Mouse (Mus musculus) hindbrain, embryonic 12.5 days (tissue): ENCODE data around the gene March4. TPM values are rescaled to one million over a fixed set of nuclear protein-coding genes. Genes with fewer than 3 reads are reported as not detected.

Source experiments
- ATAC-seq: fragments of 200-750 bp; cut with Nextera tagmentation; 2 replicates; pipeline ENCODE4 v1.8.0; 2017; ENCODE audit warnings: moderate TSS enrichment; ENCODE audit not compliant: low FRiP score
- H3K27ac ChIP-seq: fragments of 300-500 bp; sonication (generic); 2 replicates; pipeline ENCODE4 v1.5.1; 2016; ENCODE audit warnings: mild to moderate bottlenecking
- H3K27me3 ChIP-seq: fragments of 300-500 bp; sonication (generic); 2 replicates; pipeline ENCODE4 v1.6.1; 2016; ENCODE audit warnings: mild to moderate bottlenecking
- H3K36me3 ChIP-seq: fragments of 300-500 bp; sonication (generic); 2 replicates; pipeline ENCODE4 v1.6.1; 2016; ENCODE audit warnings: mild to moderate bottlenecking
- H3K4me1 ChIP-seq: fragments of 300-500 bp; sonication (generic); 2 replicates; pipeline ENCODE4 v1.6.1; 2016
- H3K4me2 ChIP-seq: fragments of 300-500 bp; sonication (generic); replicated peaks from 2 replicates; pipeline ENCODE4 v1.6.1; 2016; ENCODE audit warnings: mild to moderate bottlenecking
- H3K4me3 ChIP-seq: fragments of 300-500 bp; sonication (generic); 2 replicates; pipeline ENCODE4 v1.5.1; 2016; ENCODE audit warnings: mild to moderate bottlenecking
- H3K9ac ChIP-seq: fragments of 300-500 bp; sonication (generic); 2 replicates; pipeline ENCODE4 v1.6.1; 2016; ENCODE audit warnings: mild to moderate bottlenecking, moderate library complexity
- H3K9me3 ChIP-seq: fragments of 300-500 bp; sonication (generic); replicated peaks from 2 replicates; pipeline ENCODE4 v1.6.1; 2016; ENCODE audit warnings: mild to moderate bottlenecking
- whole genome bisulfite sequencing: fragments of 180-500 bp; shearing (Covaris S2); methylation state at CpG from one replicate; pipeline ENCODE4 v1.1.7; 2016; 5-methylcytosine and 5-hydroxymethylcytosine counted together
- polyA plus RNA-seq: library from polyadenylated mRNA; unstranded; fragments of >200 nt; fragmentation: Nextera tagmentation; extraction: Ambion mirVana; gene quantifications from 2 replicates; pipeline ENCODE4 v1.2.1, GENCODE M21; 2016

Gene March4
- polyA plus RNA-seq: 2.9 and 4.3 TPM in 2 replicates

DNA sequence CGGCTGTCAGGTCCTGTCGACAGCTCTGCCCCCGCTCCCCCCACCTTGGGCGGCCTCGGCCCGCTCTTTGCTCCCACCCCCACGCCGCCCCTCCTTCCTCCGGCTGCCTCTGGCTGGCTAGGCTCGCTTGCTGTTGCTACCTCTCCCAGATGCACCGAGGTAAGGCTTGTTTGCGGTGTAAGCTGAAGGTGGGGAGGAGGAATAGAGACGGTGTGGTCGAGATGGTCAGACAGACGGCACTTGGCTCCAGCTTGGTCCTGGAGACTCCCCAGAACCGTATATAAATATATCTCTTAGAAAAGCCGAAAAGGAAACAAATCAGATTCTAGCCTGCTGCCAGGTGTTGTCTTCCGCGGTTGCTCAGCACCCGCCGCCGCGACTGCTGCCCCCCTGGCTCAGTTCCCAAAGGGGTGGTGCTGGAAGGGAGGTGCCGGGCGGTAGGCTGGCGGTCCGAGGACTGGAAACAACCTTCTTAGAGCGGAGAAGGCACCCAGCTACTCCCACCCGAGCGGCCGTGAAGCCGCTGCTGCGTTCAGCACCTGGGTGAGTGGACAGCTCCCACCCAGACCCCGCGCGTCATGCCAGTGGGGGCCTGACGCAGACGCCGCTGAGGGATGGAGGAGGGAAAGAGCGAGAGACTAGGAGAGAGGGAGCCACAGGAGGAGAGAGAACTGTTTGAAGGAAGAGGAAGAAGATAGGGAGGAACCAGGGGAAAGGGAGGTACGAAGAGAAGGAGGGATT is at the start of gene March4:
Gene March4 (minus strand): TSS at position 320 of the 741 bp plus-strand sequence.
- under 1% methylated on average over 41 of the region's 41 CpGs for WGBS
- Histone ChIP-seq H3K9me3 (no peaks in the 10 kb centered on the region), H3K4me2 (peak within 1 kb of the TSS; percentile 66), H3K27ac (peak within 1 kb of the TSS; percentile 46), H3K4me3 (peak within 1 kb of the TSS; percentile 39), H3K27me3 (peaks cover 29% of the 10 kb centered on the region), H3K4me1 (peaks cover 4% of the 10 kb centered on the region; the same call in 1 of the 2 replicates), H3K9ac (peak within 1 kb of the TSS; percentile 65), H3K36me3 (no peaks in the 10 kb centered on the region)
- ATAC-seq: peak; percentile 84

DNA sequence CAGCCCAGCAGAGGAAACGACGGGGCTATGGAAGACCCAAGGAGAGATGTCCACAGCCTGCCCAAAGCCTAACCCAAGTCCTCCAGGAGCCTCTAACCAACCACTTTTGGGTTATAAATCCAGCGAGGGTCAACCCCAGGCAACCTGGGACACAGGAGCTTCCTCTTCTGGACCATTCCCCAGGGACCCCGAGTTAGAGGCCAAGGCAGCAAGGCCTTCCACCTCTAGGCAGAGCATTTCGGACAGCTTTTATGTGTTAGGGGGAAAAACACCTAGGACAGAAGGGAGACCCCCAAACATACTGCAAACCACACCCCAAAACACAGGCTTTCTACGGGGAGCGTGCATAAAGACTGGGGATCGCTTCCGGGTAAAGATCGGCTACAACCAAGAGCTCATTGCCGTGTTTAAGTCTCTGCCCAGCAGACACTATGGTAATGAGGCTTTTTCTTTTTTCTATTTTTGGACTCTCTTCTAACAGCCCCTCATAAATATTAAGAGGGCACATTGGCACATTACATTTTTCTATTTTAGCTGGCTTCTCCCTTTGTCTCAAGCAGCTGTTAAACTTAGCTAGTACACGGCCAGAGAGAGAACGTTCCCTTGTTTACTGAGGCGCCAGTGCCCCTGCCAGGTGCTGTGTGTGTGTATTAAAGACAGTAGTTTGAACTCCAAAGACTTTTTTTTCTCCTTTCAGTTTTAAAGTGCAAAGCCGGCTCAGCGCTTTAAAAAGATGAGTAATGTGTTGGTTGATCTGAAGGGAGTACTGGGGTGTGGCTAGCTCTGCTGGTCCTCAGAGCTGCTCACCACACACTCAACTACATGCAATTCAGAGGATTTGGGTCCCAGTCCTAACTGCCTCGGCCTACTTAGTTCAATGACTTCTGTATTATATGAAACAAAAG is 49.5 kb upstream of the March4 start:
- Histone ChIP-seq H3K27me3 (no peaks in the 10 kb centered on the region), H3K27ac (no peak overlapping the region), H3K4me2 (no peak overlapping the region), H3K9ac (no peak overlapping the region), H3K4me3 (no peak overlapping the region), H3K9me3 (no peaks in the 10 kb centered on the region), H3K36me3 (peaks cover 49% of the 10 kb centered on the region), H3K4me1 (peaks cover 16% of the 10 kb centered on the region)
- WGBS: 92% methylated on average over 17 of the region's 17 CpGs
- ATAC-seq: no peak

- peaks cover 16% of the 10 kb centered on the region for H3K4me1 ChIP-seq
- H3K4me3 ChIP-seq: peak overlapping the region; percentile 69
- peak overlapping the region; percentile 67 for H3K4me2 ChIP-seq
- no peak for ATAC-seq
- no peak overlapping the region for H3K27ac ChIP-seq
- H3K9me3 ChIP-seq: no peaks in the 10 kb centered on the region
- no peaks in the 10 kb centered on the region for H3K27me3 ChIP-seq
- 83% methylated on average over 4 of the region's 4 CpGs for WGBS
- H3K9ac ChIP-seq: peak overlapping the region; percentile 68
- peaks cover 32% of the 10 kb centered on the region for H3K36me3 ChIP-seq
These were observed 47.2 kb upstream of the March4 start for GRCm38 (mm10) chr1:72583906-72584305.

DNA sequence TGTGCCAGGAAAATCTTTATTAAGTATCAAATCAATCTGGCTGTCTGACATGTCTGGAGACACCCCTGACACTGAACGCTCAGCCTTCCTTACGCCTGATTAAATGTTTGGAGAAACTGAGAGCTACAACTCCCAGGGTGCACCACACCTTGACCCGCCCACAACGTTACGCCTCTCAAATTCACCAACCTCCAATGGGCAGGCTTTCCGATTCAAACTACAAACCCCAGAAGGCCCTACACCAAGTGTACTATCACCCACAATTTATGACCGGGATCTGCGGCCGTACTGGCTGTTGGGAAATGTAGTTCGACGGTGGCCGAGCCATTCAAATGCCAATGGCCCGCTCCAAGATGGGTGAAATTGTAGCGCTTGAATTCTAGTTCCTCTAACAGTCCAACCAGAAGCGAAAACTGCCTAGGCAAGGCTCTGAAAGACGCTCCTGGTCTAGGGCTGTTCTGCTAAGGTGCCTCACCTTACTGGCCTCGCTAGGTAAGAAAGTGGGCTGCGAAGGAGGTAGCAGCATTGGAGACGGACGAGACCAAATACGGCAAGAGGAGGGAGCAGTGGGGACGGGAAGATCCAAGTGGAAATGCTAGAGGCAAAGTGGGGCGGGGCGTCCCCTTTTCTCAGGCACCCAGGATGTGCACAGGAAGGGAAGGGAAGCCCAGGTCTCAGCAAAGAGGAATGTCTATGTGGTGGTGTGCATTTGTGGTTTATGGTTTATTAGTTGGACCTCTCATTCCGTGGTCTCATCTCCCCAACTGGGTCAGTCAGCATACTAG is 46.4 kb upstream of the March4 start, which contains the start of gene Smarcal1:
Gene Smarcal1 (plus strand): TSS at position 305 of the 785 bp plus-strand sequence.
- peak within 1 kb of the TSS; percentile 89 for H3K27ac ChIP-seq
- ATAC-seq: peak; percentile 99
- peaks cover 27% of the 10 kb centered on the region for H3K36me3 ChIP-seq
- peak within 1 kb of the TSS; percentile 67 for H3K4me2 ChIP-seq
- no peaks in the 10 kb centered on the region for H3K27me3 ChIP-seq
- under 1% methylated on average over 25 of the region's 25 CpGs for WGBS
- H3K9ac ChIP-seq: peak within 1 kb of the TSS; percentile 68
- peak within 1 kb of the TSS; percentile 69 for H3K4me3 ChIP-seq
- no peaks in the 10 kb centered on the region for H3K9me3 ChIP-seq
- peaks cover 23% of the 10 kb centered on the region for H3K4me1 ChIP-seq

DNA sequence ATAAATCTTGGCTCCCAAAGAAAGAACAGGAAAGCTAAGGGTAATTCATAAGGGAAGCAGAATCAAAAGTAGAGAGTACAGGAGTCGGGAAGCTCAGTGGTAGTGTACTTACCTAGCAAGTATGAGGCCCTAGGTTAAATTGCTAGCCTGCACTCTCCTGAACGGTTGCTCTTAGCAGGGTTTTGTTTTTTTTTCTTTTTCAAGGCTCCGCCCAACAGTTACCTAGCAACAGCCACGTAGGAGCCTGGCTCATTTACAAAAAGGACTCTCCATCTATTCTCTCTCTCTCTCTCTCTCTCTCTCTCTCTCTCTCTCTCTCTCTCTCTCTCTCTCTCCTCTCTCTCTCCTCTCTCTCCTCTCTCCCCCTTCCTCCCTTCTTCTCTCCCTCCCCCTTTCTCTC is 42.1 kb upstream of the March4 start:
- Histone ChIP-seq H3K4me2 (peak overlapping the region; percentile 5; the same call in 1 of the 2 replicates), H3K4me3 (no peak overlapping the region), H3K9ac (no peak overlapping the region), H3K4me1 (peaks cover 24% of the 10 kb centered on the region), H3K9me3 (no peaks in the 10 kb centered on the region), H3K36me3 (no peaks in the 10 kb centered on the region), H3K27ac (no peak overlapping the region), H3K27me3 (peaks cover 5% of the 10 kb centered on the region; the same call in 1 of the 2 replicates)
- no peak for ATAC-seq
- WGBS: 26% methylated on average over 4 of the region's 4 CpGs

GRCm38 (mm10) chr1:72578351-72578750 is 41.6 kb upstream of the March4 start:
- H3K4me2 ChIP-seq: peak overlapping the region; percentile 40; the same call in 1 of the 2 replicates
- no peak overlapping the region for H3K9ac ChIP-seq
- WGBS: 36% methylated on average over 15 of the region's 15 CpGs
- H3K4me3 ChIP-seq: no peak overlapping the region
- no peak for ATAC-seq
- no peak overlapping the region; the same call in 1 of the 2 replicates for H3K27ac ChIP-seq
- H3K27me3 ChIP-seq: peaks cover 5% of the 10 kb centered on the region; the same call in 1 of the 2 replicates
- H3K4me1 ChIP-seq: peaks cover 21% of the 10 kb centered on the region
- H3K9me3 ChIP-seq: no peaks in the 10 kb centered on the region
- no peaks in the 10 kb centered on the region for H3K36me3 ChIP-seq

- Histone ChIP-seq H3K4me1 (peaks cover 21% of the 10 kb centered on the region), H3K36me3 (no peaks in the 10 kb centered on the region), H3K9me3 (no peaks in the 10 kb centered on the region), H3K4me2 (peak overlapping the region; percentile 40), H3K27ac (peak overlapping the region; percentile 26), H3K9ac (no peak overlapping the region), H3K27me3 (peaks cover 5% of the 10 kb centered on the region; the same call in 1 of the 2 replicates), H3K4me3 (no peak overlapping the region)
- WGBS: 3% methylated on average over 12 of the region's 12 CpGs
- peak; percentile 36; the same call in 1 of the 2 replicates for ATAC-seq
These were observed 40.8 kb upstream of the March4 start for GRCm38 (mm10) chr1:72577481-72577922.

- Histone ChIP-seq H3K9ac (no peak overlapping the region), H3K4me3 (no peak overlapping the region), H3K9me3 (no peaks in the 10 kb centered on the region), H3K36me3 (no peaks in the 10 kb centered on the region), H3K4me2 (no peak overlapping the region), H3K4me1 (peaks cover 21% of the 10 kb centered on the region), H3K27ac (no peak overlapping the region), H3K27me3 (peaks cover 5% of the 10 kb centered on the region; the same call in 1 of the 2 replicates)
- ATAC-seq: no peak
- WGBS: 51% methylated on average over 4 of the region's 4 CpGs
These were observed 38.4 kb upstream of the March4 start for GRCm38 (mm10) chr1:72575121-72575520.

DNA sequence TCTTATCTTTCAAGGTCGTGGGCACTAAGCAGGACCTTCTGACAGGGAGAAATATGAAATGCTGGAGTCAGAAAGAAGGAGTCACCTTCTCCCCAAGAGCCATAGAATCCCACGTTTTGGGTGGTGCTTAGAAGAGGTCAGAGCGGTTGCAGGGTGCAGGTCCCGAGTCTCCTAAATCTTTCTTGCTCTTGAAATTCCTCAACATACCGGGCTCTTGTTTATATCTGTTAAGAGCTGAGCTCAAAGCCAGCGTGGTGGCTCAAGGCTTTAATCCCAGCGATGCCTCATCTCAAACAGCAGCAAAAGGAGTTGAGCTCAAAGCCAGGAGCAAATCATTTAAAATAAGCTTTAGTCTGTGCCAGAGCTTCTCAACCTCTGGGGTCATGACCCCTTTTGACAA is 37.9 kb upstream of the March4 start:
- H3K4me1 ChIP-seq: peaks cover 21% of the 10 kb centered on the region
- H3K36me3 ChIP-seq: no peaks in the 10 kb centered on the region
- H3K27ac ChIP-seq: no peak overlapping the region
- no peak overlapping the region for H3K4me3 ChIP-seq
- no peak overlapping the region for H3K9ac ChIP-seq
- H3K4me2 ChIP-seq: no peak overlapping the region
- no peak for ATAC-seq
- WGBS: 65% methylated on average over 7 of the region's 7 CpGs
- no peaks in the 10 kb centered on the region for H3K9me3 ChIP-seq
- peaks cover 5% of the 10 kb centered on the region; the same call in 1 of the 2 replicates for H3K27me3 ChIP-seq

DNA sequence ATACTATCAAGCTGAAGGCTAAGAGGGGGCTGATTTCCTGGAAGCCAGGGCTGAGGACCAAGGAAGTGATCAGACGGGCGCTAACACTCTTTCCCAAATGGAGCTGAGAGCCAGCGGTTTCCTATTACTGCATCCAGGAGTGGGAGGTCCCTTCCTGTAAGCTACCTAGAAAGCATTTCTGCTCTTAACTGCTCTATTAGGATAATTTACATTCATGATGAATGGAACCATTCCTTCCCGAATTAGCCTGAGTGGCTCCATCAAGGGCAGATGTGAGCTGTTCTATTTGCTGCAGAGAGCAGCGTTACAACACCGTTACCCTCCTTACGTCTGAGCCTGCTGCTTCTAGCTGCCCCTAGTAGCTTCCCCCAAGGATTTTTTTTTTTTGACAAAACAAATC is 37.3 kb upstream of the March4 start:
- Histone ChIP-seq H3K36me3 (no peaks in the 10 kb centered on the region), H3K9ac (no peak overlapping the region), H3K4me2 (no peak overlapping the region), H3K9me3 (no peaks in the 10 kb centered on the region), H3K27ac (no peak overlapping the region), H3K4me3 (no peak overlapping the region), H3K27me3 (peaks cover 5% of the 10 kb centered on the region; the same call in 1 of the 2 replicates), H3K4me1 (peaks cover 21% of the 10 kb centered on the region)
- ATAC-seq: no peak
- WGBS: 67% methylated on average over 7 of the region's 7 CpGs

DNA sequence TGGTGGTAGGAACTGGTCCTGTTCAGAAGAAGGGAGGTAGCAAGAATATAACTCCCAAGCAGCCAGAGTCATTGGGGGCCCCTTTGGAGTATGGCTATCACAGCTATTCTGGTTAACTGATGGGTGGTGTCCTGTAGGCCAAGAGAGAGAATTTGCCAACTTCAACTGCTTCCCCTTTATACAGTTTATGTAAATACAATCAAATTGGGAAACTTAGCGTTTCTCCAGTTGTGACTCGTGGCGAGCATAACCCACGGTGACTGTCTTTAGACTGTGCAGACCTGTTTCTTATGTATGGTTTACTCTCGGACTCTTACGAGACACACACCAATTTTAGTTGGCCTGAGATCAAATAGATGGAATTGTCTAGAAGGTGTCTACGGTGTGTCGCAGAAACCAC is 32.0 kb upstream of the March4 start:
- no peak for ATAC-seq
- Histone ChIP-seq H3K9ac (no peak overlapping the region), H3K4me2 (no peak overlapping the region), H3K9me3 (no peaks in the 10 kb centered on the region), H3K27me3 (no peaks in the 10 kb centered on the region), H3K27ac (no peak overlapping the region), H3K4me3 (no peak overlapping the region), H3K4me1 (peaks cover 7% of the 10 kb centered on the region; the same call in 1 of the 2 replicates), H3K36me3 (no peaks in the 10 kb centered on the region)
- WGBS: 96% methylated on average over 8 of the region's 8 CpGs
